Mouse (Mus musculus): ENCODE measurements around the gene Mvb12a. TPM values are rescaled to one million over a fixed set of nuclear protein-coding genes. Genes with fewer than 3 reads are reported as not detected.

Gene Mvb12a
- 129 and 131 TPM in 2 replicates for polyA plus RNA-seq (2015; fragmentation: Nextera tagmentation; extraction: Ambion mirVana)

DNA sequence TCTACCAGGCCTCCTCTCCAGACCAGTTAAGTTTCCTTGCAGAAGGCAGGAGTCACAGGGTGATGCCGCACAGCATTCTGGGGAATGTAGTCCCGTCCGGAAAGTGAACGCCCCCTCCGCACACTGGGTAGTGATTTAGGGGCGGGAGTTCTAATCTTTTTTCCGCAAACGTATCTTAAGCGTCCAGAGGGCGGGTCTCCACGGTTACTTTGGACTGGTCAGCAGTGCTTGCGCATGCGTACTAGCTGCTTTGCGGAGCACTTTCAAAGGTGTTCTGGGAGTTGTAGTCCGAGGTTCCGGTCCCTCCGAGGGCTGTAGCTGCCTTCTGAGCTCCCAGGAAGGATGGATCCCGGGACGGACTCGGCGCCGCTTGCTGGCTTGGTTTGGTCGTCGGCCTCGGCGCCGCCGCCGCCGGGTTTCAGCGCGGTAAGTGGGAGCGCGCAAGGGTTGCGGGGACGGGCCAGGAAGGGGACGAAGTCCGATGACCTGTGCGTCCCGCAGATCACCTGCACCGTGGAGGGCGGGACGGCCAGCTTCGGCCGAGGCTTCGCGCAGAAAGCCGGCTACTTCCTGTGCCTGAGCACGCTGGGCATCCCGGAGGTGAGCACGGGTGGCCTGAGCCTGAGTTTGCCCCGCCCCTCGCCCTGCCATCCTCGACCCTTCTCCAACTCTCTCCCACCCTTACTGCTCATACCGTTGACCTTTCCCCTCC lies at the start of gene Mvb12a:
Mvb12a (plus strand) TSS at position 291 of the 712 bp plus-strand sequence.
- Histone ChIP-seq H3K9me3 (replicated peaks; ENCODE audit: low read length) (no peaks in the 10 kb centered on the region), H3K4me2 (ENCODE audit: low read length) (peak within 1 kb of the TSS; percentile 68), H3K9ac (ENCODE audit: low read depth, low read length) (peak within 1 kb of the TSS; percentile 62), H3K27me3 (ENCODE audit: insufficient read depth, low read length) (no peaks in the 10 kb centered on the region), H3K27ac (peak within 1 kb of the TSS; percentile 69), H3K4me3 (replicated peaks; ENCODE audit: low read depth, low read length) (peak within 1 kb of the TSS; percentile 70), H3K36me3 (ENCODE audit: insufficient read depth, low read length) (peaks cover 20% of the 10 kb centered on the region), H3K4me1 (replicated peaks; ENCODE audit: insufficient read depth, low read length) (peaks cover 9% of the 10 kb centered on the region; the same call in 1 of the 2 replicates)
- ATAC-seq (replicated peaks; ENCODE audit: low FRiP score, low read depth) (peak; percentile 96), DNase-seq (ENCODE audit: low spot score) (peak; percentile 100)
- no peak for TF ChIP-seq CTCF (IDR thresholded peaks at IDR 0.05; ENCODE audit: low read depth)
- WGBS = under 1% methylated on average over 55 of the region's 55 CpGs

DNA sequence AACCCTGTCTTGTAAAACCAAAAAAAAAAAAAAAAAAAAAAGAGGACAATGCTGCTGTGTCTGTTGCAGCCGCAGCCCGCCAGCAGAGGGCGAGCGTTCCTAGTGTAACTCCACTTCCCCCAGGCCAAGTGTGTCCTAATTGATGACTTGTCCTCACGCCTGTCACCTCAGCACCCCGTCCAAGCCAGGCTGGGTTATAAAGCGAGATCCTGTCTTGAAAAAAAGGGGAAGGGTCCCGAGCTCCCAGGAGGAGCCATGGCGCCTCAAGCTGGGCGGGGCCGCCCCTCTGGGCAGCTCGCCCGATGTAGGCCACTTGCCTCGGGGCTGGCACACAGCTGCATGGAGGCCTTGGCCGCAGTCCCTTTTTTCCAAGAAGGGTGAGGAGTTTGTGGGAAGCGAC lies 47.7 kb upstream of the Mvb12a start:
- Histone ChIP-seq H3K9ac (ENCODE audit: low read depth, low read length) (no peak overlapping the region), H3K9me3 (replicated peaks; ENCODE audit: low read length) (no peaks in the 10 kb centered on the region), H3K36me3 (ENCODE audit: insufficient read depth, low read length) (peaks cover 17% of the 10 kb centered on the region), H3K4me2 (ENCODE audit: low read length) (no peak overlapping the region), H3K4me3 (replicated peaks; ENCODE audit: low read depth, low read length) (no peak overlapping the region), H3K4me1 (replicated peaks; ENCODE audit: insufficient read depth, low read length) (peaks cover 28% of the 10 kb centered on the region), H3K27me3 (ENCODE audit: insufficient read depth, low read length) (no peaks in the 10 kb centered on the region), H3K27ac (peak overlapping the region; percentile 80)
- peak; percentile 14 for ATAC-seq (replicated peaks; ENCODE audit: low FRiP score, low read depth)
- 19% methylated on average over 15 of the region's 16 CpGs for WGBS
- peak; percentile 86 for TF ChIP-seq CTCF (IDR thresholded peaks at IDR 0.05; ENCODE audit: low read depth)
- peak; percentile 93 for DNase-seq (ENCODE audit: low spot score)

GRCm38 (mm10) chr8:71495811-71496210 lies 46.9 kb upstream of the Mvb12a start:
- no peak overlapping the region for H3K9ac ChIP-seq (ENCODE audit: low read depth, low read length)
- DNase-seq (ENCODE audit: low spot score) (no peak), ATAC-seq (replicated peaks; ENCODE audit: low FRiP score, low read depth) (no peak)
- H3K4me3 ChIP-seq (replicated peaks; ENCODE audit: low read depth, low read length) = no peak overlapping the region
- no peaks in the 10 kb centered on the region for H3K9me3 ChIP-seq (replicated peaks; ENCODE audit: low read length)
- peaks cover 28% of the 10 kb centered on the region for H3K4me1 ChIP-seq (replicated peaks; ENCODE audit: insufficient read depth, low read length)
- H3K27ac ChIP-seq = peak overlapping the region; percentile 80
- 70% methylated on average over 5 of the region's 5 CpGs for WGBS
- peak; percentile 15; the same call in 1 of the 2 replicates for TF ChIP-seq CTCF (IDR thresholded peaks at IDR 0.05; ENCODE audit: low read depth)
- H3K36me3 ChIP-seq (ENCODE audit: insufficient read depth, low read length) = peaks cover 13% of the 10 kb centered on the region
- no peak overlapping the region for H3K4me2 ChIP-seq (ENCODE audit: low read length)
- no peaks in the 10 kb centered on the region for H3K27me3 ChIP-seq (ENCODE audit: insufficient read depth, low read length)

DNA sequence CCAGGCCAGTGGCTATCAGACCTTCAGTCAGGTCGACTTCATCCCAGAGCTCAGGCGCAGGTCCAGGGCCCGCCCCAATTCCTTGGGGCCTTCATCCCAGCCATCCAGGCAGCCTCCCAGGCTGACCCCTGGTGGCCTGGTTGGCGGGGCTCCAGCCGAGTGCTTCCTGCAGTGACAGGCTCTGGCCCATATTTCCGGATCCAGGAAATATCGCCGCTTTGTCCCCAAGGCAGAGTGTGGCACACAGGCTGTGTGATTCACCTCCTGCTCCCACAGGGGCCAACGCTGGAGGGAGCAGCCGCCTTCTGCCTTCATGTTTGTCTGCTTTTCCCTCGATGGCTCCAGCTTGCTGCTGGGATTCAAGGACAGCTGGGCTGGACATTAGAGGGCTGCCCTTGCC lies 46.2 kb upstream of the Mvb12a start:
- Histone ChIP-seq H3K9me3 (replicated peaks; ENCODE audit: low read length) (no peaks in the 10 kb centered on the region), H3K27me3 (ENCODE audit: insufficient read depth, low read length) (no peaks in the 10 kb centered on the region), H3K4me1 (replicated peaks; ENCODE audit: insufficient read depth, low read length) (peaks cover 28% of the 10 kb centered on the region), H3K36me3 (ENCODE audit: insufficient read depth, low read length) (peaks cover 12% of the 10 kb centered on the region), H3K4me3 (replicated peaks; ENCODE audit: low read depth, low read length) (no peak overlapping the region), H3K9ac (ENCODE audit: low read depth, low read length) (no peak overlapping the region), H3K27ac (peak overlapping the region; percentile 80), H3K4me2 (ENCODE audit: low read length) (no peak overlapping the region)
- WGBS = 17% methylated on average over 11 of the region's 11 CpGs
- DNase-seq (ENCODE audit: low spot score) = peak; percentile 75
- peak; percentile 54; the same call in 1 of the 2 replicates for TF ChIP-seq CTCF (IDR thresholded peaks at IDR 0.05; ENCODE audit: low read depth)
- ATAC-seq (replicated peaks; ENCODE audit: low FRiP score, low read depth) = no peak; the same call in 1 of the 2 replicates

- no peak overlapping the region for H3K9ac ChIP-seq (ENCODE audit: low read depth, low read length)
Observed at GRCm38 (mm10) chr8:71497077-71497645, 45.6 kb upstream of the Mvb12a start.

GRCm38 (mm10) chr8:71497881-71498501 lies 44.7 kb upstream of the Mvb12a start:
- peak; percentile 38 for ATAC-seq (replicated peaks; ENCODE audit: low FRiP score, low read depth)
- H3K4me1 ChIP-seq (replicated peaks; ENCODE audit: insufficient read depth, low read length) = peaks cover 28% of the 10 kb centered on the region
- H3K4me2 ChIP-seq (ENCODE audit: low read length) = peak overlapping the region; percentile 18; the same call in 1 of the 2 replicates
- no peak overlapping the region for H3K9ac ChIP-seq (ENCODE audit: low read depth, low read length)
- H3K27ac ChIP-seq = peak overlapping the region; percentile 90
- TF ChIP-seq CTCF (IDR thresholded peaks at IDR 0.05; ENCODE audit: low read depth) = no peak; the same call in 1 of the 2 replicates
- 3% methylated on average over 15 of the region's 15 CpGs for WGBS
- peak; percentile 78 for DNase-seq (ENCODE audit: low spot score)
- no peaks in the 10 kb centered on the region for H3K27me3 ChIP-seq (ENCODE audit: insufficient read depth, low read length)
- H3K36me3 ChIP-seq (ENCODE audit: insufficient read depth, low read length) = peaks cover 5% of the 10 kb centered on the region
- no peaks in the 10 kb centered on the region for H3K9me3 ChIP-seq (replicated peaks; ENCODE audit: low read length)
- no peak overlapping the region for H3K4me3 ChIP-seq (replicated peaks; ENCODE audit: low read depth, low read length)

More at GRCm38 (mm10) chr8:71497077-71497645, 45.6 kb upstream of the Mvb12a start:
- no peaks in the 10 kb centered on the region for H3K27me3 ChIP-seq (ENCODE audit: insufficient read depth, low read length)
- peaks cover 11% of the 10 kb centered on the region for H3K36me3 ChIP-seq (ENCODE audit: insufficient read depth, low read length)
- TF ChIP-seq CTCF (IDR thresholded peaks at IDR 0.05; ENCODE audit: low read depth) = no peak
- H3K4me3 ChIP-seq (replicated peaks; ENCODE audit: low read depth, low read length) = no peak overlapping the region
- 88% methylated on average over 1 of the region's 1 CpGs for WGBS
- no peaks in the 10 kb centered on the region for H3K9me3 ChIP-seq (replicated peaks; ENCODE audit: low read length)
- no peak overlapping the region for H3K4me2 ChIP-seq (ENCODE audit: low read length)
- H3K27ac ChIP-seq = peak overlapping the region; percentile 80
- ATAC-seq (replicated peaks; ENCODE audit: low FRiP score, low read depth) = no peak
- peaks cover 28% of the 10 kb centered on the region for H3K4me1 ChIP-seq (replicated peaks; ENCODE audit: insufficient read depth, low read length)
- no peak for DNase-seq (ENCODE audit: low spot score)
